Mouse (Mus musculus) kidney, postnatal 0 days (tissue): ENCODE measurements around the gene Olfr1442. TPM values are rescaled to one million over a fixed set of nuclear protein-coding genes. Genes with fewer than 3 reads are reported as not detected.

Experiments
- ATAC-seq: fragments of 200-750 bp; cut with Nextera tagmentation; replicated peaks from 2 replicates; pipeline ENCODE4 v1.8.0; 2017; ENCODE audit warnings: low read depth, moderate number of reproducible peaks, moderate TSS enrichment, moderate library complexity; ENCODE audit not compliant: low FRiP score
- DNase-seq: peaks from one replicate; pipeline ENCODE4 v3.0.0-alpha.2; 2016; ENCODE audit warnings: low spot score
- H3K27ac ChIP-seq: fragments of 300-500 bp; sonication (generic); 2 replicates; pipeline ENCODE4 v1.5.1; 2014; ENCODE audit warnings: mild to moderate bottlenecking
- H3K27me3 ChIP-seq: fragments of 300-500 bp; sonication (generic); 2 replicates; pipeline ENCODE4 v1.6.1; 2014; ENCODE audit warnings: low read length, mixed read lengths; ENCODE audit not compliant: insufficient read depth
- H3K36me3 ChIP-seq: fragments of 300-500 bp; sonication (generic); 2 replicates; pipeline ENCODE4 v1.6.1; 2014; ENCODE audit warnings: low read length, mixed read lengths; ENCODE audit not compliant: insufficient read depth
- H3K4me1 ChIP-seq: fragments of 300-500 bp; sonication (generic); replicated peaks from 2 replicates; pipeline ENCODE4 v1.6.1; 2014; ENCODE audit warnings: antibody characterized with exemption, low read length, mixed read lengths; ENCODE audit not compliant: insufficient read depth
- H3K4me2 ChIP-seq: fragments of 300-500 bp; sonication (generic); 2 replicates; pipeline ENCODE4 v1.6.1; 2014; ENCODE audit warnings: mild to moderate bottlenecking, low read length, moderate library complexity, mixed read lengths
- H3K4me3 ChIP-seq: fragments of 300-500 bp; sonication (generic); replicated peaks from 2 replicates; pipeline ENCODE4 v1.5.1; 2014; ENCODE audit warnings: low read depth, low read length
- H3K9ac ChIP-seq: fragments of 300-500 bp; sonication (generic); 2 replicates; pipeline ENCODE4 v1.6.1; 2014; ENCODE audit warnings: low read depth, low read length
- H3K9me3 ChIP-seq: fragments of 300-500 bp; sonication (generic); replicated peaks from 2 replicates; pipeline ENCODE4 v1.6.1; 2016; ENCODE audit warnings: low read length, inconsistent platforms, mixed read lengths
- CTCF ChIP-seq: IDR thresholded peaks from 2 replicates; pipeline ENCODE4 v1.5.1; 2016; ENCODE audit warnings: antibody characterized with exemption, low read depth, mild to moderate bottlenecking, moderate library complexity
- WGBS: fragments of 180-500 bp; shearing (Covaris S2); extraction: QIAGEN DNeasy Blood & Tissue Kit; methylation state at CpG from one replicate; pipeline ENCODE4 v1.1.7; 2014; 5-methylcytosine and 5-hydroxymethylcytosine counted together
- polyA plus RNA-seq: library from polyadenylated mRNA; unstranded; fragments of >200 nt; fragmentation: Nextera tagmentation; extraction: Ambion mirVana; gene quantifications from 2 replicates; pipeline ENCODE4 v1.2.1, GENCODE M21; 2015

Gene Olfr1442
- polyA plus RNA-seq = 0.11 and 0.18 TPM in 2 replicates

GRCm38 (mm10) chr19:12670139-12670538 lies at the start of gene Olfr1442:
TSS of gene Olfr1442 (plus strand) at chr19:12670439.
- ATAC-seq = no peak
- H3K27me3 ChIP-seq = no peaks in the 10 kb centered on the region
- no peak within 1 kb of the TSS for H3K4me3 ChIP-seq
- DNase-seq = no peak
- no peak within 1 kb of the TSS for H3K9ac ChIP-seq
- TF ChIP-seq CTCF = no peak
- H3K4me2 ChIP-seq = no peak within 1 kb of the TSS
- no peak within 1 kb of the TSS for H3K27ac ChIP-seq
- no peaks in the 10 kb centered on the region for H3K36me3 ChIP-seq
- H3K9me3 ChIP-seq = no peaks in the 10 kb centered on the region
- H3K4me1 ChIP-seq = no peaks in the 10 kb centered on the region

- no peaks in the 10 kb centered on the region for H3K9me3 ChIP-seq
- DNase-seq (peak; percentile 13), ATAC-seq (peak; percentile 65)
- no peak within 1 kb of the TSS for H3K9ac ChIP-seq
- H3K36me3 ChIP-seq = no peaks in the 10 kb centered on the region
- no peak for TF ChIP-seq CTCF
- WGBS = 67% methylated on average over 4 of the region's 4 CpGs
- H3K4me1 ChIP-seq = no peaks in the 10 kb centered on the region
- no peak within 1 kb of the TSS for H3K4me3 ChIP-seq
- H3K27me3 ChIP-seq = no peaks in the 10 kb centered on the region
- 0 out of 2 replicates have a peak within 1 kb of the TSS, but pooled peaks have one; percentile 34 for H3K27ac ChIP-seq
- H3K4me2 ChIP-seq = peak within 1 kb of the TSS; percentile 23; the same call in 1 of the 2 replicates
Measured at GRCm38 (mm10) chr19:12633176-12633575, 37.1 kb upstream of the Olfr1442 start, which contains the start of gene Glyat. TSS of gene Glyat (plus strand) at chr19:12633308.

GRCm38 (mm10) chr19:12634259-12634658 lies 36.0 kb upstream of the Olfr1442 start:
- Histone ChIP-seq H3K9ac (no peak overlapping the region), H3K4me2 (no peak overlapping the region), H3K4me1 (no peaks in the 10 kb centered on the region), H3K36me3 (no peaks in the 10 kb centered on the region), H3K27me3 (no peaks in the 10 kb centered on the region), H3K4me3 (no peak overlapping the region), H3K27ac (no peak overlapping the region), H3K9me3 (no peaks in the 10 kb centered on the region)
- 76% methylated on average over 3 of the region's 3 CpGs for WGBS
- ATAC-seq (no peak), DNase-seq (no peak)
- no peak for TF ChIP-seq CTCF

- H3K9me3 ChIP-seq = no peaks in the 10 kb centered on the region
- WGBS = 83% methylated on average over 4 of the region's 4 CpGs
- H3K27ac ChIP-seq = no peak overlapping the region
- H3K4me3 ChIP-seq = no peak overlapping the region
- no peaks in the 10 kb centered on the region for H3K4me1 ChIP-seq
- H3K4me2 ChIP-seq = 0 out of 2 replicates have a peak overlapping the region, but pooled peaks have one; percentile 7
- no peak for DNase-seq
- no peak overlapping the region for H3K9ac ChIP-seq
- no peak for ATAC-seq
- no peaks in the 10 kb centered on the region for H3K36me3 ChIP-seq
- no peaks in the 10 kb centered on the region for H3K27me3 ChIP-seq
- TF ChIP-seq CTCF = no peak
Measured at GRCm38 (mm10) chr19:12634963-12635362, 35.3 kb upstream of the Olfr1442 start.

GRCm38 (mm10) chr19:12636863-12637262 lies 33.4 kb upstream of the Olfr1442 start:
- Histone ChIP-seq H3K9me3 (no peaks in the 10 kb centered on the region), H3K9ac (no peak overlapping the region), H3K4me2 (no peak overlapping the region), H3K4me3 (no peak overlapping the region), H3K27me3 (no peaks in the 10 kb centered on the region), H3K27ac (no peak overlapping the region), H3K4me1 (no peaks in the 10 kb centered on the region), H3K36me3 (no peaks in the 10 kb centered on the region)
- WGBS = 68% methylated on average over 3 of the region's 3 CpGs
- TF ChIP-seq CTCF = no peak
- DNase-seq (no peak), ATAC-seq (no peak)

GRCm38 (mm10) chr19:12638049-12638448 lies 32.2 kb upstream of the Olfr1442 start:
- H3K27ac ChIP-seq = no peak overlapping the region
- no peaks in the 10 kb centered on the region for H3K27me3 ChIP-seq
- H3K4me2 ChIP-seq = no peak overlapping the region
- H3K4me3 ChIP-seq = no peak overlapping the region
- no peaks in the 10 kb centered on the region for H3K36me3 ChIP-seq
- 74% methylated on average over 1 of the region's 1 CpGs for WGBS
- H3K4me1 ChIP-seq = no peaks in the 10 kb centered on the region
- no peak overlapping the region for H3K9ac ChIP-seq
- no peak for ATAC-seq
- TF ChIP-seq CTCF = no peak
- H3K9me3 ChIP-seq = no peaks in the 10 kb centered on the region
- DNase-seq = no peak

- no peak overlapping the region for H3K27ac ChIP-seq
- no peak for TF ChIP-seq CTCF
- no peaks in the 10 kb centered on the region for H3K36me3 ChIP-seq
- DNase-seq (no peak), ATAC-seq (no peak)
- no peak overlapping the region for H3K9ac ChIP-seq
- no peaks in the 10 kb centered on the region for H3K9me3 ChIP-seq
- H3K4me2 ChIP-seq = no peak overlapping the region
- no peaks in the 10 kb centered on the region for H3K27me3 ChIP-seq
- no peaks in the 10 kb centered on the region for H3K4me1 ChIP-seq
- no peak overlapping the region for H3K4me3 ChIP-seq
Measured at GRCm38 (mm10) chr19:12649511-12649910, 20.7 kb upstream of the Olfr1442 start.
